Mouse (Mus musculus): Measurements from ENCODE around the gene Naa30. TPM values are rescaled to one million over a fixed set of nuclear protein-coding genes. Genes with fewer than 3 reads are reported as not detected.

Gene Naa30
- total RNA-seq, 1 experiment from 2014 or later = 28.8 TPM

- no peak for DNase-seq
Measured at GRCm38 (mm10) chr14:49226471-49226870, 54.4 kb downstream of the Naa30 start.

GRCm38 (mm10) chr14:49226986-49227385 lies 55.0 kb downstream of the Naa30 start:
- peak; percentile 56 for DNase-seq

- DNase-seq = no peak
Measured at GRCm38 (mm10) chr14:49231845-49232244, 59.8 kb downstream of the Naa30 start.

GRCm38 (mm10) chr14:49234788-49235515 lies 62.9 kb downstream of the Naa30 start:
- DNase-seq = peak; percentile 66

- peak; percentile 77 for DNase-seq
Measured at GRCm38 (mm10) chr14:49238206-49238605, 66.2 kb downstream of the Naa30 start.

Other genes with a start within 250 kb of the Naa30 start
- 22.5 and 24.2 TPM in 2 replicates for gene Ap5m1, start 106.1 kb upstream of the Naa30 start, total RNA-seq (2021)
- gene Exoc5, start 105.6 kb upstream of the Naa30 start, total RNA-seq (2021) = 37.4 and 40.7 TPM in 2 replicates
- gene ccdc198, start 73.2 kb downstream of the Naa30 start, total RNA-seq (2021) = not detected in 2 replicates